Mouse (Mus musculus) pancreas, adult 10 weeks (tissue): ENCODE results near the gene Gm20909. TPM values are rescaled to one million over a fixed set of nuclear protein-coding genes. Genes with fewer than 3 reads are reported as not detected.

Experiments
- polyA plus RNA-seq: library from polyadenylated mRNA; stranded (reverse); fragments of 350-450 nt; fragmentation: Illumina TruSeq; extraction: RNeasy Lipid Tissue Mini Kit (QIAGEN cat#74804); gene quantifications from one replicate; pipeline ENCODE4 v1.2.3, GENCODE M21; 2015; ENCODE audit warnings: low read depth, low replicate concordance; ENCODE audit not compliant: insufficient read depth

Gm20909 gene
- polyA plus RNA-seq: not detected

GRCm38 (mm10) chrY:21164270-21164669 lies at the start of gene Gm20909:
Gm20909 (plus strand) TSS chrY:21164570.

Other genes with a start within 250 kb of the Gm20909 start
- not detected for gene Gm29866, start 170.9 kb upstream of the Gm20909 start, polyA plus RNA-seq
- gene Gm20865, start 77.0 kb downstream of the Gm20909 start, polyA plus RNA-seq: not detected